Comparison of ENCODE assay signal across 13 mouse cellular contexts in genomic region chr19:21166465-21166860, GRCm38 (mm10).
DNase-seq lines count a peak whose midpoint lies in the region; ATAC-seq lines count a peak whose summit lies in the region.
"Had no signal": no experiment of that assay in that cellular context is flagged by ENCODE, and none has a peak within 500 bp of the region (broad histone marks: within the 10 kb centered on the region; RNA-seq: fewer than 3 reads in every experiment).

No protein-coding gene starts in this region.

- H3K4me3 ChIP-seq in forebrain, embryonic 10.5 days = peak overlapping the region; percentile 24; the same call in 1 of the 2 replicates
- no peak overlapping the region for H3K4me3 ChIP-seq in hindbrain, embryonic 15.5 days
- H3K4me3 ChIP-seq in midbrain, embryonic 13.5 days (replicated peaks) = no peak overlapping the region
- H3K4me3 ChIP-seq: heart, embryonic 13.5 days; liver, embryonic 15.5 days had no signal

- no peaks in the 10 kb centered on the region for H3K9me3 ChIP-seq in forebrain, embryonic 10.5 days
- H3K9me3 ChIP-seq in hindbrain, embryonic 15.5 days = no peaks in the 10 kb centered on the region
- H3K9me3 ChIP-seq in midbrain, embryonic 13.5 days = no peaks in the 10 kb centered on the region
- H3K9me3 ChIP-seq: heart, embryonic 13.5 days; liver, embryonic 15.5 days had no signal

- peak overlapping the region; percentile 9 for H3K4me2 ChIP-seq in hindbrain, embryonic 15.5 days
- peak overlapping the region; percentile 34 for H3K4me2 ChIP-seq in midbrain, embryonic 13.5 days (replicated peaks)
- H3K4me2 ChIP-seq: liver, embryonic 15.5 days had no signal

- no peaks in the 10 kb centered on the region for H3K36me3 ChIP-seq in forebrain, embryonic 10.5 days (replicated peaks)
- H3K36me3 ChIP-seq in hindbrain, embryonic 15.5 days = no peaks in the 10 kb centered on the region
- H3K36me3 ChIP-seq in midbrain, embryonic 13.5 days = no peaks in the 10 kb centered on the region
- H3K36me3 ChIP-seq: heart, embryonic 13.5 days; liver, embryonic 15.5 days had no signal

- peaks cover 24% of the 10 kb centered on the region for H3K27me3 ChIP-seq in forebrain, embryonic 10.5 days (ENCODE audit: poor library complexity, severe bottlenecking)
- H3K27me3 ChIP-seq in hindbrain, embryonic 15.5 days = no peaks in the 10 kb centered on the region
- H3K27me3 ChIP-seq in midbrain, embryonic 13.5 days = no peaks in the 10 kb centered on the region
- H3K27me3 ChIP-seq: heart, embryonic 13.5 days; liver, embryonic 15.5 days had no signal

- H3K27ac ChIP-seq in forebrain, embryonic 10.5 days = peak overlapping the region; percentile 72
- peak overlapping the region; percentile 40 for H3K27ac ChIP-seq in hindbrain, embryonic 15.5 days (replicated peaks)
- peak overlapping the region; percentile 68 for H3K27ac ChIP-seq in midbrain, embryonic 13.5 days
- H3K27ac ChIP-seq: heart, embryonic 13.5 days; liver, embryonic 15.5 days had no signal

- peaks cover 33% of the 10 kb centered on the region for H3K4me1 ChIP-seq in forebrain, embryonic 10.5 days
- peaks cover 22% of the 10 kb centered on the region for H3K4me1 ChIP-seq in hindbrain, embryonic 15.5 days (replicated peaks)
- peaks cover 32% of the 10 kb centered on the region for H3K4me1 ChIP-seq in midbrain, embryonic 13.5 days (replicated peaks)
- H3K4me1 ChIP-seq: liver, embryonic 15.5 days had no signal

- no peak overlapping the region for H3K9ac ChIP-seq in hindbrain, embryonic 15.5 days
- H3K9ac ChIP-seq in midbrain, embryonic 13.5 days (replicated peaks) = no peak overlapping the region
- H3K9ac ChIP-seq: heart, embryonic 13.5 days; liver, embryonic 15.5 days had no signal

- DNase-seq in adrenal gland, postnatal 14 days = peak; percentile 24
- no peak for DNase-seq in adrenal gland, postnatal 4 days (ENCODE audit: low spot score in 2 of 2)
- DNase-seq in forebrain, embryonic 10.5 days (ENCODE audit: extremely low spot score, low spot score) = no peak
- no peak for DNase-seq in frontal cortex, postnatal 10 days (ENCODE audit: low spot score in 2 of 2)
- no peak for DNase-seq in urinary bladder, postnatal 25 days (ENCODE audit: low spot score)
- DNase-seq in thymus, postnatal 10 days (ENCODE audit: low spot score in 2 of 2) = no peak
- DNase-seq: kidney, adult 18-20 months; right cerebral cortex, postnatal 25 days had no signal

- peak; percentile 42; the same call in 1 of the 2 replicates for ATAC-seq in hindbrain, embryonic 15.5 days (ENCODE audit: low FRiP score, low read depth)
- peak; percentile 44 for ATAC-seq in midbrain, embryonic 13.5 days
- ATAC-seq: activated CD4-positive, CD25-positive, alpha-beta regulatory T cell, adult 4 months had no signal

- WGBS in forebrain, embryonic 10.5 days = 46% methylated on average over 5 of the region's 5 CpGs
- 21% methylated on average over 5 of the region's 5 CpGs for WGBS in hindbrain, embryonic 15.5 days
- WGBS in midbrain, embryonic 13.5 days = 21% methylated on average over 5 of the region's 5 CpGs
